24 mouse cellular contexts compared by ENCODE assay signal in the genomic region with DNA sequence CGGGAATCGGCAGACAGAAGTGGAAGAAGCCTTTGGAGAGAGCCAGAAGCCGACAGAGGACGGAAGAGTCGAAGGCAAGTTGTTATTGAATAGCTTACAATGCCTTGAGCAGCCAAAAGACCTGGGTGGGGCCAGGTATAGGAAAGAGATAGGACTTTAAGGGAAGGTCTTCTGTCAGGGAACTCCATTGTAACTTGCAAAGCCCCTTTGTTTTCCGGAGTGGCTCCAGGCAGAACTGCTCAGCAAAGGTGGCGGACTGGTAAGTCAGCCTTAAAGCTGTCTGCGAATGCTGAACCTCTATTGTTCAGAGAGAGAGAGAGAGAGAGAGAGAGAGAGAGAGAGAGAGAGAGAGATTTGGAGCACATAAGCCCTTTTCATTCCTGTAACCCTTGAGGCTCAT. TPM values are rescaled to one million over a fixed set of nuclear protein-coding genes. Genes with fewer than 3 reads are reported as not detected.
A peak's percentile ranks its signal among the peaks of the same experiment; 100 is the strongest.
DNase-seq lines count a peak whose midpoint lies in the region; ATAC-seq and TF ChIP-seq lines count a peak whose summit lies in the region.
"Had no signal": no experiment of that assay in that cellular context is flagged by ENCODE, and none has a peak within 500 bp of the region (broad histone marks: within the 10 kb centered on the region; RNA-seq: fewer than 3 reads in every experiment).

No protein-coding gene starts in this region.

- no peak for DNase-seq in embryonic facial prominence, embryonic 10.5 days (ENCODE audit: low spot score)
- DNase-seq in ES-CJ7 (ENCODE audit: low read depth, low spot score) (peak; percentile 77), R1 (ENCODE audit: low read depth, low spot score) (peak; percentile 77)
- DNase-seq in adrenal gland, adult 2 months, result no peak
- no peak for DNase-seq in urinary bladder, postnatal 4 days (ENCODE audit: low spot score in 2 of 2)
- DNase-seq in cerebellum, postnatal 25 days, result no peak
- DNase-seq: adrenal gland, postnatal 10 days; adrenal gland, postnatal 25 days; B cell, adult 2 months; cerebellum, adult 11 months; cerebellum, adult 18-20 months; cerebellum, adult 8-10 months; cerebellum, adult 9-11 months; cerebellum, postnatal 14 days had no signal

- no peak overlapping the region for H3K4me3 ChIP-seq in embryonic facial prominence, embryonic 13.5 days
- no peak overlapping the region for H3K4me3 ChIP-seq in embryonic facial prominence, embryonic 10.5 days
- H3K4me3 ChIP-seq in E14TG2a.4 (replicated peaks; ENCODE audit: low read length), result peak overlapping the region; percentile 96
- H3K4me3 ChIP-seq: forebrain, embryonic 13.5 days; forebrain, embryonic 15.5 days had no signal

- TF ChIP-seq CTCF in E14TG2a.4 (conservative IDR thresholded peaks at IDR 0.05; ENCODE audit: low read length), result no peak

- no peak for ATAC-seq in embryonic facial prominence, embryonic 13.5 days (ENCODE audit: insufficient number of reproducible peaks, insufficient read depth, low FRiP score, low TSS enrichment, low read depth)
- ATAC-seq: activated CD4-positive, CD25-positive, alpha-beta regulatory T cell, adult 4 months; CD4-positive, CD25-positive, alpha-beta regulatory T cell, adult 4 months; forebrain, embryonic 13.5 days; forebrain, embryonic 15.5 days; Patski had no signal

- peaks cover 57% of the 10 kb centered on the region for H3K27me3 ChIP-seq in embryonic facial prominence, embryonic 13.5 days
- peaks cover 29% of the 10 kb centered on the region for H3K27me3 ChIP-seq in embryonic facial prominence, embryonic 10.5 days (replicated peaks; ENCODE audit: low read depth, poor library complexity, severe bottlenecking)
- no peaks in the 10 kb centered on the region for H3K27me3 ChIP-seq in E14TG2a.4 (ENCODE audit: insufficient read depth, low read length)

- H3K9me3 ChIP-seq in embryonic facial prominence, embryonic 13.5 days, result no peaks in the 10 kb centered on the region
- H3K9me3 ChIP-seq in embryonic facial prominence, embryonic 10.5 days, result no peaks in the 10 kb centered on the region
- no peaks in the 10 kb centered on the region for H3K9me3 ChIP-seq in E14TG2a.4 (ENCODE audit: low read length)
- H3K9me3 ChIP-seq: forebrain, embryonic 13.5 days; forebrain, embryonic 15.5 days had no signal

- WGBS in embryonic facial prominence, embryonic 13.5 days, result 34% methylated on average over 8 of the region's 8 CpGs
- 29% methylated on average over 8 of the region's 8 CpGs for WGBS in embryonic facial prominence, embryonic 10.5 days

- H3K9ac ChIP-seq in embryonic facial prominence, embryonic 13.5 days, result no peak overlapping the region
- H3K9ac ChIP-seq: forebrain, embryonic 13.5 days; forebrain, embryonic 15.5 days had no signal

- no peaks in the 10 kb centered on the region for H3K36me3 ChIP-seq in embryonic facial prominence, embryonic 13.5 days
- no peaks in the 10 kb centered on the region for H3K36me3 ChIP-seq in embryonic facial prominence, embryonic 10.5 days (replicated peaks)
- H3K36me3 ChIP-seq in E14TG2a.4 (ENCODE audit: insufficient read depth, low read length), result no peaks in the 10 kb centered on the region
- H3K36me3 ChIP-seq: forebrain, embryonic 15.5 days; G1E had no signal

- H3K27ac ChIP-seq in embryonic facial prominence, embryonic 13.5 days, result no peak overlapping the region
- H3K27ac ChIP-seq in embryonic facial prominence, embryonic 10.5 days (replicated peaks), result no peak overlapping the region
- H3K27ac ChIP-seq: forebrain, embryonic 13.5 days; forebrain, embryonic 15.5 days had no signal

- peaks cover 30% of the 10 kb centered on the region for H3K4me1 ChIP-seq in embryonic facial prominence, embryonic 13.5 days
- H3K4me1 ChIP-seq in embryonic facial prominence, embryonic 10.5 days, result peaks cover 32% of the 10 kb centered on the region
- H3K4me1 ChIP-seq in E14TG2a.4 (replicated peaks; ENCODE audit: low read depth, low read length), result peaks cover 63% of the 10 kb centered on the region

- H3K4me2 ChIP-seq in embryonic facial prominence, embryonic 13.5 days, result 0 out of 2 replicates have a peak overlapping the region, but pooled peaks have one; percentile 7
- H3K4me2 ChIP-seq: forebrain, embryonic 13.5 days; forebrain, embryonic 15.5 days had no signal

RNA-seq across cellular contexts. Expression of a gene that starts 1.5 kb away (rescaled TPM):
- polyA plus RNA-seq in embryonic facial prominence, embryonic 13.5 days (2015; fragmentation: Nextera tagmentation; extraction: Ambion mirVana), result 1.8 and 1.9 TPM in 2 replicates
- 34.6 and 50.1 TPM in 2 replicates for polyA plus RNA-seq in embryonic facial prominence, embryonic 10.5 days (2016; fragmentation: Nextera tagmentation; extraction: Ambion mirVana)
- not detected for total RNA-seq in adrenal gland, adult 2 months (2021)
- 0.03 TPM in 1 of 2 replicates, not detected in the other for polyA plus RNA-seq in adrenal gland, adult 2 months (2012; rRNA removed)
- total RNA-seq: adrenal gland, adult 18-20 months; adrenal gland, postnatal 25 days; CH12.LX had no signal
- polyA plus RNA-seq: G1E, Patski had no signal

RNA-seq across cellular contexts. Expression of a gene that starts 27.1 kb away (rescaled TPM):
- polyA plus RNA-seq in embryonic facial prominence, embryonic 13.5 days (2015; fragmentation: Nextera tagmentation; extraction: Ambion mirVana), result 22.4 and 23.0 TPM in 2 replicates
- 9.3 and 9.4 TPM in 2 replicates for polyA plus RNA-seq in embryonic facial prominence, embryonic 10.5 days (2016; fragmentation: Nextera tagmentation; extraction: Ambion mirVana)
- 100 to 1,000 TPM in 1 of 2 experiments, 10 to 100 TPM in 1; 57.0 to 104 TPM for total RNA-seq in adrenal gland, adult 2 months (2021)
- 58.9 and 60.5 TPM in 2 replicates for polyA plus RNA-seq in adrenal gland, adult 2 months (2012; rRNA removed)
- total RNA-seq: G1E had no signal
- polyA plus RNA-seq: G1E had no signal

Comparison
In these comparisons a context has a peak if more than half of its experiments do, and no peak if none do; other contexts are left out.
1. RNA of a gene that starts 1.5 kb away (polyA plus RNA-seq): 34.6 to 50.1 TPM in embryonic facial prominence, embryonic 10.5 days; 1.8 to 1.9 TPM in embryonic facial prominence, embryonic 13.5 days and 0.03 TPM in adrenal gland, adult 2 months; every median in the first group is over 10 times any median in the second.
2. DNase-seq: peak in ES-CJ7 (single experiment) and R1 (single experiment); none in embryonic facial prominence, embryonic 10.5 days (single experiment), adrenal gland, adult 2 months (single experiment), urinary bladder, postnatal 4 days (0 of 2) and cerebellum, postnatal 25 days (0 of 2).